Mouse (Mus musculus) bone marrow, adult 2 months (tissue): ENCODE data around the gene D430019H16Rik.

Source experiments
- CTCF ChIP-seq: fragments of 200-500 bp; IDR thresholded peaks from 2 replicates; pipeline ENCODE4 v1.5.1; 2011; ENCODE audit warnings: low read length, control low read depth; ENCODE audit not compliant: control insufficient read depth, insufficient read depth
- POLR2A ChIP-seq: fragments of 200-500 bp; IDR thresholded peaks from 2 replicates; pipeline ENCODE4 v1.6.1; 2011; ENCODE audit warnings: low read depth, mild to moderate bottlenecking, control low read depth, low read length, borderline replicate concordance; ENCODE audit not compliant: control insufficient read depth

DNA sequence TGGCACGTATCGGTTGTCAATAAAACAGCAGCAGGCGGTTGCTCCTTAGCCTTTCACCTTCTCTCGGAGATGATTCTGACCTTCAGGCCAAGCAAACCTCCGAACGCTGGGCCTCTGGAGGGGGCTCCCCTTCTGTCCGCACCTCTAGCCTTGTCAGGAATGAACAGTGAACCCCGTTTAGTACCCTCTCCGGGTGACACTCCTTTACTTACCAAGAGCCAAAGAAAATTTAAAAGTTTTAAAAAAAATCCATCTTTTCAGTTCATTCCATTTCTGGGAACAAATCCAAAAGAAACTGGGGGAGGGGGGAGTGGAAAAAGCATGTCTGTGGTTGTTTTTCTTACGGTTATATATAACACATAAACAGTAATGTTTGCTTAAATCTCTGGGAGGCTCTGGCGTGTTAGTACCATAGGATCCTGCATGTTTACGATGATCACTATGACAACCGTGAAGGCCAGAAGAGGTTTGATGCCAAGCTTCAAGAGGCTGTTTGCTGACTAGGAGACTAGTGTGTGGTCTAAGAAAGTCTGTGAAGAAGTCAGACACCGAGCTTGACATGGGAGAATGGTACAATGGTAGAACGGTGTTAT, 67.6 kb downstream of the D430019H16Rik start:
- no peak for TF ChIP-seq CTCF
- TF ChIP-seq POLR2A, result no peak
